Mouse (Mus musculus) adrenal gland, postnatal 4 days (tissue): Measurements from ENCODE around the gene Atg2b. TPM values are rescaled to one million over a fixed set of nuclear protein-coding genes. Genes with fewer than 3 reads are reported as not detected.

Source experiments
- DNase-seq, 2 experiments: peaks; one replicate each; pipeline ENCODE4 v3.0.0; 2021 to 2022; ENCODE audit warnings: low spot score in 2 of 2, mixed read lengths in 2 of 2
- total RNA-seq, 2 experiments: library from RNA; stranded (reverse); gene quantifications; 2 replicates each; pipeline ENCODE4 v1.2.3; 2021

Gene Atg2b
- total RNA-seq, 2 experiments from 2014 or later, result 27.4 to 30.5 TPM

DNA sequence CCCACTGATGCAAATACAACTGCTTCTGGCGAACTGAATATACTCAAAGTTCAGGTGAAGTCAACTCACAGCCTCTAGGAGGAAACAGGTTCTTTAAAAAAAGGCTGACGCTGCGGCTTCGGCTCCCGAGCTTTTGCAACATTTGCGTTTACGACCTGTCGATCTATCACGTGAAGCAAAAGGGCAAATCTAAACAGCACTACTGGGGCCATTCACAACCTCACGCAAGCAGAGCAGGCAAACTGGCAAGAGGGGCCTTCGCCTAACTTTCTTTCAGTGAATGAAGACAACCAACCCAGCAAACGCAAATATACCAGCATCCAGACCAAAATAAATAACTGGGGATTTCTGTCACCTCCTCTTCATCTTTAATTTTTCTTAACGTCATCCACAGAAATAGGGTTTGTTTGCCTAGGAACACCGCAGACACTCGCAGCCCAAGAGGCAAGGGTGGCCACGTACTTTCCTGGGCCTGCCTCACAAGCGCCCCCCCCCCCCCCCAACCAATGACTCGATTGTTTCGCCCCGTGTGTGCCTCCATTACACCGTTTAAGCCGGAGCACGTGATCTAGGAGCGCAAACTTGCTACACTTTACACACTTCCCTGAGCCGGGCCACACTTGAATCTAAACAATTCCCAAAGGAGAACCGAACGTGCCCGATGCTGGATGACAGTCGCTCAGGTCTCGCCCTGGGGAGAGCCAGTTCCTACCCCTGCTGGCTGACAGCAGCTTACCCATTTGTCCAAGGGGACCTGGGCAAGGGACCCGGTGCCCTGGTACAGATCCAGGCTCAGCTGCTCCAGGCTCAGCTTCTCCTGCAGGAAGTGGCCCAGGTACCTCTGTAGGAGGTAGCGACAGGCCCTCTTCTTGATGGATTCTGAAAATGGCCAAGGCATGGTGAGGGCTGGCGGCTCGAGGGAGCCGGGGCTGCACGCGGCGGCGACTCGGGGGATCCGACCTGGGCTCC lies 794 bp downstream of the Atg2b start, which contains the start of gene Gskip:
Gene Gskip (plus strand): TSS at position 897 of the 969 bp plus-strand sequence.
- peak; percentile 6 to 28 for DNase-seq

DNA sequence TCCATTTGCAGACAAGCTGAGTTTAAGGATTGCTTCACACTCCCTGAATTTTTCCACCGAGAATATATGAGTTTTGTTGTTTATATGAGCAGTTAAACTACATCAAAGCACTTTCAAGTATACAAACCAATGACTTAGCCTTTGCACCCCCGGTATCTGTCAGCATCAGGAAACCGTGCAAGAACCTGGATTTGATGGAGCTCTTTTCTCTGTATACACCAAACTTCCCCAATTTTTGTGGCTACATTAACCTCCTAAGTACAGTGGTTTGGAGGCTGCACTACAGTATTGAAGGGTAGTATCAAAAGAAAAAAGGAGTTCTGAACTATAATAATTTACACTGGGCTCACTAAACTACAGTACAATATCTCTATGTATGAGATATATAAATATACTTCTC lies 6.2 kb downstream of the Atg2b start:
- DNase-seq, result no peak

DNA sequence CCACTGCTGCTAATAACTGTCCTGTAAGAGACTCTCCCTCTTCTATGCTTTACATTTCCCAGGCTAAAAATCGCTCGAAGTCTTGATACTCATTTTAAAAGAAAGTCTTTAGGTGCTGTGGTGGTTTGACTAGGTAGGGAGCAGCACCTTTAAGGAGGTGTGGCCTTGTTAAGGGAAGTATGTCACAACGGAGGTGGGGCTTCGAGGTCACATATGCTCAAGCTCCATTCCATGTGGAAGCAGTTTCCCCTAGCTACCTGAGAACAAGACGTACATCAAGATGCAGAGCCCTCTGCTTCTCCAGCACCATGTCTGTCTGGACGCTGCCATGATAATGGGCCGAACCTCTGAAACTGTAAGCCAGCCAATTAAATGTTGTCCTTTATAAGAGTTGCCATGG lies 6.8 kb downstream of the Atg2b start:
- DNase-seq, result no peak

DNA sequence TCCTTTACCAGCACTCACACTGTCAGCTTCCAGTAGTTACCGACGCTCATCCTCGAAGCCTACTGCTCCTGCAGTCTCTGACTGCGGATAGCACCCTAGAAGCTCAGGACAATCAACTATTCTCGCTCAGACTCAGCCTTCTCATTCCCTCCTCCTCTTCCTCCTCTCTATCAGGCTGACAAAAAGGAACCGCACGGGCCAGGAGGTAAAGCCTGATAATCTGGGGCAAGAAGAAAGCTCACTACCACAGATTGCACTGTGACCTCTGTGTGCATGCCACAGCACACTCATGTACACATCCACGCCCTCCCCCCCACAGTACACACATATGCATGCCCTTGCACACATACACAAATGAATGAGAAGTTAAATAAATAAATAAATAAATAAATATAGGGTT lies 8.7 kb downstream of the Atg2b start:
- DNase-seq, result no peak

DNA sequence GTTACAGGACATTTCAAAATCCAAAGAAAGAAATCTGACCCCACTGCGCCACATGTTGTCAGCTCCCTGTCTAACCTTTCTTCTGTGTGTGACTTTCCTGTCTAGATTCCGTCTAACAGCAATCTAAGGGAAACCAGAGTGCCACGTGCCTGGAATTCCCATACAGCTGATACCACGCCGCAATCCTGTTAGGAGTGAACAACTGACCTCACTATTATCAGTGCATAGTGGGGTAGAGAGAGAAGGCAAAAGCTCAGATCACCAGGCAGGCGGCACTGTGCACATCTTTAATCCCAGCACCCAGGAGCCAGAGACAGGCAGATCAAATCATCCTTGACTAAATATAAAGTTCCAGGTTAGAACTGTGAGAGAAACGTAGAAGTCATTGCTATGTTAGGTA lies 29.2 kb downstream of the Atg2b start:
- DNase-seq, result no peak

DNA sequence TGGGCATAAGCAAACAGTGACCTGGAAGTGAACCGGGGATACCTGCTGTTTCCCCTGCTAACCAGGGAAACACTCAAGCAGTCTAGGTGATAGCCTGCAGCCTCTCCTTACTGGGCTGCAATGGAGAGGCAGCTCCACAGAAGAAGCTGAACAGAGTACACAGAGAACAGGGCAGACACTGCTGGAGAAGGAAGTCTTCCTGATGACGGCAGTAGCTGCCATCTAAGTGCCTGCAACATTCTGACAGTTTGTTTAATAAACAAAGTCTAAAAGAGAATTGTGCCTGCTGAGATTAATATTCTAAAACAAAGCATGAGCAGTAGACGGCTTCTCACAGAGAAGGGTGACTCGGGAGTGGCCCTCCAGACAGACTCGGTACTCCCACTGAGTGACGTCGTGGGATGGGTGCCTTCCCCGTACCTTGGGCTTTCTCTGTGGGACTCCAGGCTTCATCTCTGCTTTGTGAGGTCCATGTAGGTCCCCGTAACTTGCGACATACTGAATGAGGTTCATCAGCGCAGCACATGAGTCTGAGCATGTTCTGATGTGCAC lies 42.2 kb downstream of the Atg2b start:
- DNase-seq, result no peak

DNA sequence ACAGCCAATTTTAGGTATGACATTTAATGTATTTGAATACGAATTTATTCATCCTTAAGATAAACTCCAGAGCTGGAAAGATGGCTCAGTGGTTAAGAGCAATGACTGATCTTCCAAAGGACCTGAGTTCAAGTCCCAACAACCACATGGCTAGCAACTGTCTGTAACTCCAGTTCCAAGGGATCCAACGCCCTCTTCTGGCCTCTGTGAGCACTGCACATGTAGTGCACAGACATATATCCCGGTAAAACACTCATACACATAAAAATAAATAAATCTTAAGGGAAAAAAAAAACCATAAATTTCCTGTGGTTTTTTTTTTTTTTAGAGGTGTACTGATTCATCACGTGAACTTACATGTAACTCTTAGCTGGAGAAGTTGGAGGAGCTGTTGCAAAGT lies 47.5 kb downstream of the Atg2b start:
- DNase-seq, result no peak

DNA sequence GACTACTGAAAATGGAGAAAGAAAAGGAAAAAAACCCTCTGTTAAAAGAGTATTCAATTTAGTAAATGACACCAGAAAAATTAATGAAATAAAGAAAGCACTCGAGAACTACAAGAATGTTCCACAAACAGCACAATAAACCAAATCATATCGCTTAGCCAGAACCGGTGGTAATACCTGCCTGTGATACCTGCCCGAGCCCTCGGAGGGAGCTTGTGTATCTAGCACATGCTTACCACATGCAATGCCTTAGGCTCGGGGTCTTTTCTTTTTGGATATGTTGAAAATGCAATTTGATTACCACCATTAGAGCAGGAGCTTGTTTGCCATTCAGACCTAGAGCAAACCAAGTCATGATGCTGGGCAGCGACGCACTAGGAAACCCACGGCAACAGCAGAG lies 48.5 kb downstream of the Atg2b start:
- no peak for DNase-seq

DNA sequence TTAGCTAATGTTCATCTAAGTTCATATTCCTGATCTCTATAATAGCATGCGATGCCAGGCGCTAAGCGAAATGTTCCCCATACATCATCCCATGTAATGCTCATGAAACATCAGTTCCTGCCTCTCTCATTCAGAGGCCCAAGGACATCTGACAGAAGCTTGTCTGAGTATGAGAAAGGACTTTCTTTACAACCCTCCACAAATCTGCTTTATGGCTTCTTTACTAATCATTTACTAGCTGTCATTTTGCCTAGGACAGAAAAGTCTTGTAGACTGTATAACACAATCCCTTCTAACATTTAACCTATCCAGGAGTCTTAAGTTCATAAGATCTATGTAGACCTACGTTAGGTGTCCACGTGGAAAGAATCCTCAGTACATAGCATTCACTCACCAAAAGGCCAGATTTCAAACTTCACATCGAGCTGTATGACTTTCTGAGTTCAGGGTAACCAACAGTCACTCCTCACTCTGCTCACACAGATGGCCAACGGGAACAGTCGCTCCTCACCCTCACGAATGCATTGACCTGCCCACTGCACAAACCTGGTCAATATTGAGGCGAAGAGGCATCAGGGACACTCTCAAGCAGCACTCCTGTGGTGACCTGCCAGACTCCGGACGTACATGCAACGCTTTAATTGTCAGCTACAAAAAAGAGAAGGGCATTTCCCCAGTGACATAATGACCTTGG lies 50.5 kb downstream of the Atg2b start:
- no peak for DNase-seq

DNA sequence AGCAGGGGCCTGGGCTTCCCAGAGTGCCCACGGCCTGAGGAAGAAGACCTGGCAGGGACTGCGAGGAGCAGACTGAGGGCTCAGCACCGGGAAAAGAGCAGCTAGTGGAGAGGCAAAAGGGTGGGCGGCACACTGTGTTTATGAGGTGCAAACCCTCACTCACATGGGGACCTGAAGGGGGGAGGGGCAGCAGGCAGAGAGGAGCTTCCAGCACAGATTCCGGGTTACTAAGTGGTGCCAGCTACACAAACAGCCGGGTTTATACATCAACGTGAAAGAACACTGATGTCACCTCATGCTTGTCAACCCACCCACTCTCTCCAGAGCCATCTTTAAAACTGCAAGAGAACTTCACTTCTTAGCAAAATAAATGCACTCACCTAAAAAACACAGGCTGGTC lies 59.2 kb downstream of the Atg2b start:
- no peak for DNase-seq

DNA sequence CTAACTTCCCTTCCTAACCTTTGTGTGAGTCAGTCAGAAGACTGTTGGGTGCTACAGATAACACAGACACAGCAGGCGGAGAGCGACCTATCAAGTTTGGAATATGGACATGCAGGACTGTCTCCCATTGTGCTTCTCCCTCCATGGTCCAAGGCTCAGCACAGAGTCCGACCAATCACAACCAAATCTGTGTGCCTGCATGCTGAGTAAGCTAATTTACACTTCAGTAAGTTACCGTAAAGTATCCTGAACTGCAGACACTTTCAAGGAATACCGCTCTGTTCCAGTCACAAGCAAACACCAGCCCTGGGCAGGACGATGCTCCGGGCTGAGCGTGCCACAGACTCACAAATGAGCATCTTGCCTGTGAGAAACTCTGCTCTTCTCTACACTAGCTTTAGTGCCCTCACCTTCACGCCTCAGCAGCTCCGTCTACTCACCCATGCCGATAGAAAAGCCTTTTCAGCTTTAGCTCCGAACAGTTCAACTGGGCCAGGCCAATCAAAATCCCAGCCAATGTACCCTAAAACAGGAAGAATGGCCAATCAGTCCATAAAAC lies 62.0 kb downstream of the Atg2b start:
- DNase-seq, result no peak

DNA sequence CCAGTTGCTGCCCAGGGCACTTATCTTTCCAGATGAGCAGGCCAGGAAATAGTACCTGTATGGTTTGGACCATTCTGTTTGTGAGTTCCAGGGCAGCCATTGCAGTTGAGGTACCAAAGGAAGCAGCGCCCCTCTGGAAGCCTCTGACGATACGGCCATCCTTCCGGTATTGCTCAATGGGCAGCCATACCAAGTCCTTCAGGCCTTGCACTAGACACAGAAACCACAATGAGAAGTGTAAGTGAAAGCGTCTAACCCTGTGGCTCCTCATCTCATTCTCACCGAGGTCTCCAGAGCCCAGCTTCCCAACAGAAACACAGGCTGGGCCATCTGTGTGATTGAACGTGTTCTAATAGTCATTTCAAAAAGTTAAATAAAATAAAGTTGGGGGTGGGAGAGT lies 63.0 kb downstream of the Atg2b start:
- no peak for DNase-seq

DNA sequence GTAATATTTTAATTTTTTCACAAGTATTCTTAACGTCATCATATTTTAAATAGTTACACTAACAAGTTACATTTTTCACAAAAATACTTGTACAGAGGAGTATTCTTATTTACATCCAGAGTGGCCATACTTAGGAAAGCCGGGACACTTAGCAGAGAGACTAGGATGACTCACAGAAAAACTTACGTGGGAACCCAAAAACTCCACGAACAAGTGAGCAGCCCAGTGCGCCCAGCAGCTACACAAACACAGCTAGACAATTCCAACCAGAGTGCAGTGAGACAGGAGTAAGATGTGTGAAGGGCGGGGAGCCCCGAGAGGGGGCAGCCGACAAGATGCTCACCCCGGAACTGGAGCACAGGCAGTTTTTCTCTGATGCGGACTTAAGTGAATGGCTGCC lies 71.5 kb downstream of the Atg2b start:
- no peak for DNase-seq

DNA sequence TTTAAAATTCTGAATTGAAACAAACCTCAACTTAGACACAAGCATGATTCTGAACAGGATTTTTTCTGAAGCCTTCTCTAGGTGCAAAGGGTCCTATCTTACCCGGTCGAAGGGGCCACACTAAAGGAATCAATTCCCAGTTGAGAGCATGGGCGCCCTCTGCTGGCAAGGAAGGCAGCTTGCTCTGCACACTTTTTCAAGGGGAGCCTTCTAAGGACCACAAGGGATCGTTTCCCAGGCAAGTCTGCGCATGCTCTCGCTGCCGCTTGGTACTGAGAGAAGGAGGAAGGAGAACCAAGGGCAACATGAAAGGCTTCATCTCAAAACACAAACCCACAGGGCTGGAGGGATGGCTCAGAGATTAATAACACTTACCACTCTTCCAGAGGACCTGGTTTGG lies 73.3 kb downstream of the Atg2b start:
- peak in 1 of 2 experiments; percentile 18 for DNase-seq

DNA sequence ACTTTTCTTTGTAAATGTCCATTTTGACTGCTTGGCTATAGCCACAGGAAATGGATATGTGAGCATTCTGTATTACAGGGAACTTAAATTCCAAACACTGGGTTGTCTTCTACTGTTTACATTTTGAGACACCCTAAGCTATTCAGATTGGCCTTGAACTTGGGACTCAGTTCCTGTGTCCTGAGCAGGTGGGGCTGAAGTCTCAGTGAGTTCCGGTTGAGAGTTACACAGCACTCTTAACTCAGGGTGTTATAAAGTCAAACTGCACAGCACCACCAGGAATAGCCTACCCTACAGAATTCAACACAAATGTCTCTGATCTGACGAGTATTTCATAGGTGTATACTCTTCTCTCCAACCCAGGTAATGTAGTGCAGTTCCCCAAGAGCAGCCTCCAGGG lies 74.0 kb downstream of the Atg2b start:
- DNase-seq, result no peak

DNA sequence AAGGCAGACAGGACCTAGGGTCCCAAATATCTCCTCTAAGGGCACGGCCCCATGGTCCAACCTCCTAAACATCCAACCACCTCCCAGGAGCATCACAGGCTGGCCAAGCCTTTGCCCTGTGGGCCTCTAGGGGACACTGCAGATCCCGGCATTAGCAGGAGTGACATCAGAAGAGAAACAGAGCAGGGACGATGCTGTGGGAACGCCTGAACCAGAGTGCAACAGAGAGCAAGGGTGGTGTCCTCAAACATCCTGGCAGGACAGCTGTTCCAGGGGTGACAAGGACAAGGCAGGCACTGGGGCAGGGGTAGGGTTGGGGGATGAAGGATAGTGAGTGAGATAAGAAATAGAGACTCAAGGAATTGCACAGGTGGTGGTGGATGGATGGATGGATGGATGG lies 78.1 kb downstream of the Atg2b start:
- DNase-seq, result no peak

DNA sequence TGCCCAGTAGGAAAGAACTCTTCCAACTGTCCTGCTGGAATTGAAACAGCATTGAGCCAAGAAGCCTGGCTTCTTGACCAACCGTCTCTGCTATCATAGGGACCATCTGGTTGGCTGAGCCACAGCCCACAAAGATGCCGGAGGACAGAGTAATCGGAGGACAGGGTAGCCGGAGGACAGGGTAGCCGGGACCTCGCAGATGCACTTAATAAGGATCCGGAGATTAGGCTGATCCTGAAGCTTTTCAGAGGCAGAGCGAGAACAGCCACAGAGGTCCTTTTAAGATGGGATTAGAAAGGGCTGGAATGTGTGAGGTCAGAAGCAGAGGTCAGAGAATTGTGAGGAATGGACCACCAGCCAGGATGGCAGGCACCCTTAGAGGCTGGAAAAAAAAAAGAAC lies 79.8 kb downstream of the Atg2b start:
- no peak for DNase-seq

DNA sequence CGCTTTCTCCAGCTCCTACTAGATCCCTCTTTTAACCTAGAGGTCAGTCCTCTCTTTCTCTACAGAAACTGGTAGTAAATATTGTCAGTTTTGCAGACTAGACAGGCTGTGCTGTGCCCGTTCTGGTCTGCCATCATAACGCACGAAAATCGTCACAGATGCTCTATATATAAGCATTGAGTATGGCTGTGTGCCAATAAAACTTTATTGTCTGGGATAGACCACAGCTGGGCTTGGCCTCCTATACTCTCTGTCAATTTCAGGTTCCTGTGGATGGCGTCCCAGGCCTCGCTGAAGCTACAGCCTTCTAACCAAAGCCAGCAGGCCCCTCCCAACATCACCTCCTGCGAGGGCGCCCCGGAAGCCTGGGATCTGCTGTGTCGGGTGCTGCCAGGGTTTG lies 81.1 kb downstream of the Atg2b start:
- DNase-seq, result no peak

DNA sequence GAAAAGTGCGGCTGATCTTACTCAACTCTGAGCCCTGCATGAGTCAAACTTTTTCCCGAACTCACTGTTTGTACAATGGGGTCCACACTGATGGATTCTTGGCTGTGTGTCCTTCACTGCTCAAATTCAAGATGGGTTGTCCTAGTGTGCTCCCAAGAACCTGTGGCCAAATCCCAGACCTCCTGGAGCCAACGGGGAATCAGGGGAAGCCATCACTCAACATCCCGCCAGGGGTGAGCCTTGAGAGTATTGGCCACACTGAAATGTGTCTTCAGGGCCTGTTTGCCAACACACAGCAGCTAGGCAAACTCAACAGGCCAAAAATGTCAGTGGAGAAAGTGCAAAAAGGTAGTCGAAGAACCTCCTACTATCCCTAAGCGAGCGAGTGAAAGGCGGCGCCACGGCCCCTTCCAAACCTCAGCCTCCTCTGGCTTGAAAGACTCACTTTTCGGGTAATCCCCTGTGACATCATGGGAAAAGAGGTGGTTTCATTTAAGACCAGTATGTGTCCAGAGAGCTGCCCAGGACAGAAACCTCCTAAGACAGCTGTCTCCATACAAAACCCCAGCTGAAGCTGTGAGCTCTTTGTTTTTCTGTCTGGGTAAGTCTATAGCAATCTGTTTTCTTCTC lies 82.3 kb downstream of the Atg2b start, which contains the start of gene Bdkrb1:
Gene Bdkrb1 (plus strand): TSS at position 505 of the 630 bp plus-strand sequence.
- DNase-seq, result no peak

DNA sequence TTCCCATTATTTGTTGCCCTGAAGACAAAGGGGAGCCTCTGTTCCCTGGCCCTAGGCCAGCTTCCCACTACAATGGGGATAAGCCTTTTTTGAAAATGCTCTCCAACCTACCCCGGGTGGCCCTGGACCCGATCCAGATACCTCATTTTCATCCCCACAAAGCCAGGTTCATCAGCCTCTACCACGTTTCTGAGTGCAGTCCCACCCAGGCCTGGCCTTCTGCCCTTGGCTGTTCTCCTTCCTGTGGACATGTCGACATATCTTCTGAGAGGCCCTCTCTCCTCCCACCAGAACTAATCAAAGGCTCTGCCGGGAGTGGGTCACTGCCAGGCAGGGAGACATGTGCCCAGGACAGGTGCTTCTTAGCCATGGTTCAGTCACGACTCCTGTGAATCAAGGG lies 83.4 kb downstream of the Atg2b start:
- no peak for DNase-seq

DNA sequence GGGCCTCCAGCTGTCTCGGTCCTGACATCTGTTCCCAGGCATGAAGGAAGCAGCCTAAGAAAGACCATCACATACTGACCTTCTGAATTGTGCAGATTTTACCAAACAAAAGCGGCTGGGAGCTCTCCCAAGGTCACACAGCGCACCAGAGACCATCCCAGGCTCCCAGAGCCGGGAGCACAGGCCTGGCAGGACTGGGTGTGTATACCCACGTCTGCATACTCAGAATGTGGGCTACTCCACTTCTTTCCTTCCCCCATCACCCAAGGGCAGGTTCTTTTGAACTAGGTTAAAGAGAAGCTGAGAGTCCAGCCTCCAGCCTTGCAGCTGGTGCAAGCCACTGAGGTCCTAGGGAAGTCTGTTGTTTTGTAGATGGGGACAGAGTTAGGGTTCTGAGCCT lies 85.9 kb downstream of the Atg2b start:
- DNase-seq, result no peak
